Mouse (Mus musculus) macrophage (primary cell): Measurements from ENCODE around the gene 1700028K03Rik. TPM values are rescaled to one million over a fixed set of nuclear protein-coding genes. Genes with fewer than 3 reads are reported as not detected.
A peak's percentile ranks its signal among the peaks of the same experiment; 100 is the strongest.

ENCODE experiments used
- H3K27ac ChIP-seq: fragments of 350-480 bp; formaldehyde crosslinking; 2 replicates; pipeline ENCODE4 v1.9.0; 2021
- H3K36me3 ChIP-seq: fragments of 350-480 bp; formaldehyde crosslinking; 2 replicates; pipeline ENCODE4 v1.9.0; 2021; ENCODE audit errors: inconsistent target
- H3K4me3 ChIP-seq: fragments of 350-480 bp; formaldehyde crosslinking; 2 replicates; pipeline ENCODE4 v1.9.0; 2021; ENCODE audit errors: inconsistent target
- H3K79me2 ChIP-seq: fragments of 350-480 bp; formaldehyde crosslinking; 2 replicates; pipeline ENCODE4 v1.9.0; 2021; ENCODE audit errors: inconsistent target
- WGBS: methylation state at CpG from one replicate; pipeline ENCODE4 v1.1.7; 2026; ENCODE audit warnings: inconsistent platforms; ENCODE audit not compliant: missing documents; 5-methylcytosine and 5-hydroxymethylcytosine counted together
- polyA plus RNA-seq: library from polyadenylated mRNA; stranded (reverse); fragments of 250-400 nt; gene quantifications from 3 replicates; pipeline ENCODE4 v1.2.4, GENCODE M21; 2018; ENCODE audit warnings: inconsistent platforms

Gene 1700028K03Rik
- polyA plus RNA-seq, 1 experiment from 2014 or later, result not detected

DNA sequence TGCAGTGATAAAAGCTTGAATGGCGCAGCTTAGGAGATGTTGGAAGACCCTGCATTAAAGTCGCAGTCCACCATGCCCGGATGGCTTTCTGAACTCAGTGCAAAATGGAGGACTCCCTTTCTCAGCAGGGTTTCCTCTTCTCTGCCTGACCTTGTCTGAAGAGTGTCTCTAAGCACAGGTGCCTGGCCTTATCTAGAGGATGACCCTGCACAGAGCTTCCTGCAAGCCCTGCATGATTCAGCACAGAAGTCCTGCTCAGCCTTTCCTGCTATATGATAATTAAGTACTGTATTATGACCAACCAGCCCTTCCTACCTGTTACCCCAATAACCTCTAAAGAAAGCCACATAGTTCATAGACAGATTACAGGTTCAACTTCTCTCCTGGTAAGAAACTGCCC, 19.1 kb upstream of the 1700028K03Rik start:
- WGBS, result 100% methylated on average over 3 of the region's 3 CpGs
- Histone ChIP-seq H3K4me3 (no peak overlapping the region), H3K27ac (no peak overlapping the region), H3K36me3 (no peaks in the 10 kb centered on the region), H3K79me2 (no peaks in the 10 kb centered on the region)

DNA sequence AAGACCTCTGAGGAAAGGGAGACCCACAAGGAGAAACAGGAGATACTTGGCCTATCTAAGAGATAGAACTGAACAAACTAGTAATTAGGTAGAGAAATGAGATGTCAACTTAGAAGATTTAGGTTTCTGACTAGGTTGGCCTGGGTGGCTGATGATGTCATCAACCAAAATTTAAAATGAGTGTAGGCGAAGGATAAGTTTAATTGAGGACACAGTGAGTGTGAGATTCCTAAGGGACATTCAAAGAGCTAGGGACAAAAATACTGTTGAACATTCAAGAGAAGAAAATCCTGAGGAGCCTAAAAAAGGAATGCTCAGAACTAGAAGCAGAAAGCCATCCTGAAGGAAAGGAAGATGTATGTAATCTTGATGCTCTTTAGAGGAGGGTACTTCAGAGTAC, 18.4 kb upstream of the 1700028K03Rik start:
- H3K79me2 ChIP-seq, result no peaks in the 10 kb centered on the region
- 93% methylated on average over 1 of the region's 1 CpGs for WGBS

DNA sequence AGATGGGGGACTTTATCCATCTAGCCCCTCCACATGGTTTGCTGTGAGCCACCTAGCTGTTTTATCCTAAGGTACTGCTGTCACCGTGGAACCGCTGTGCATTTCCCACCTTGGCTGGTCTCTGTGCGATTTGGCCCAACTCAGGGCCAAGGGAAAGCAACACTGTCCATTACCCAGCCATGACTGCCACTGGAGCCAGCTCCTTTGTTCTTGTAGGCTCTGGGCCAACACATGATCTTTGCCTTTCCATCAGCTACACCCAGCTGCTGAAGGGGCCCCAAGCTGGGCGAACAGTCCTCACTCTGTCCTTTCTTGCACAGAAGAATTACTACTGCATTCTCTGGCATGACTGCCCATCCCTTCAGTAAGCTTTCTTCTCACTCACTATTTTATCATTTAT, 15.9 kb upstream of the 1700028K03Rik start:
- Histone ChIP-seq H3K36me3 (no peaks in the 10 kb centered on the region), H3K4me3 (no peak overlapping the region), H3K27ac (no peak overlapping the region), H3K79me2 (no peaks in the 10 kb centered on the region)
- 91% methylated on average over 4 of the region's 4 CpGs for WGBS

More for the DNA sequence above, 18.4 kb upstream of the 1700028K03Rik start:
- H3K4me3 ChIP-seq, result no peak overlapping the region
- H3K36me3 ChIP-seq, result no peaks in the 10 kb centered on the region
- no peak overlapping the region for H3K27ac ChIP-seq

DNA sequence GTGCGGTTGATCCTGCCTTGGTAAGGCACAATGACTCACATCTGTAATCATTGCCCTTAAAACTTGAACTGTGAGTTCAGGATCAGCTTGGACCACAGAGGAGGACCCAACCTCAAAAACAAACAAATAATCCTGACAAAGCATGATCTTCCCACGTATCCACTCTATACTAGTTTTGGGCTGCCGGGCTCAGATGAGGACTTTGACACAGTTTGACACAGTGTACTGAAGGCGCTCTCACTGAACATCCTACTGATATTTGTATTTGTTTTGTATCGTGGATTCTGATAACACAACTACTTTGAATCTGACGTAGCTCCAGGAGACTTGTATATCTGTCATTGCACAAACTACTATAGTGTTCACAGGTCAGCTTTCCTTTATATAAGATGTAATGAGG, 13.1 kb upstream of the 1700028K03Rik start:
- Histone ChIP-seq H3K79me2 (no peaks in the 10 kb centered on the region), H3K27ac (peak overlapping the region; percentile 28; the same call in 1 of the 2 replicates), H3K4me3 (no peak overlapping the region), H3K36me3 (no peaks in the 10 kb centered on the region)
- 93% methylated on average over 6 of the region's 6 CpGs for WGBS

DNA sequence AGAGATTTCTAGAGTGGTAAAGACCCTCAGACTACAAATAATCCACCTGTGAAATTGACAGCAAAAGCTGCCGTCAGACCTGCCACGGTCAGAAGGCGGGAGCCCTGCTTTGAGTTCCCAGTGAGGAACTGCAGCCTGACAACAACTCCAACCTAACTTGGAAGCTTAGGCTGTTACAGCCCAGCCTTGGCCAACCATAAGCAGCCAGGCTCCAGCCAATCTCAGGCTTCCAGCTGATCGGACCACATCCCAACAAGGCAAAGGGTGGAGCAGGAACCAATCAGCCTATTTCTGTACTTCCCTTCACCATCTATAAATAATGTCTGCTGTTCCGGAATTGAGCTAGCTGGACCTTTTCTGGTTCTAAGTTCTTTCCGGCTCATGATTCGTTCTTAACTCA, 12.6 kb upstream of the 1700028K03Rik start:
- peak overlapping the region; percentile 28 for H3K27ac ChIP-seq
- no peaks in the 10 kb centered on the region for H3K79me2 ChIP-seq
- WGBS, result 27% methylated on average over 7 of the region's 7 CpGs
- H3K36me3 ChIP-seq, result no peaks in the 10 kb centered on the region
- no peak overlapping the region for H3K4me3 ChIP-seq

DNA sequence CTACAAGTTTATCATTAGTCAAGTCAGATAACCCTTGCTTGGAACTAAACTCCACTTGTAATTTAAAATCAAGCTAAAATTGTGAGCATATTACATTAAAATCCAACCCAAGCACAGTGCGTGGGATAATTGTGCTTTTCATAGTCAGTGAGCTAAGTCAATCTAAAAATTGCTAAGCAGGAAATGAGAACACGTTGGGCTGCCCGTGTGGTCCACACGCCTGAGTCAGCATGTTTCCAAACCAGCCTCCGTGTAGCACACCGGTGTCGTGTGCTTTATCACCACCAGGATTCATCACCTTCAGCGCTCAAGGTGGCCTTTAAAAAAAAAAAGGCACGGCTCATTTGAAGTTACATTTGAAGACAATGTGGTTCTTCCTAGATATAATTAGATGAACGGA, 10.2 kb upstream of the 1700028K03Rik start:
- no peak overlapping the region for H3K4me3 ChIP-seq
- H3K79me2 ChIP-seq, result no peaks in the 10 kb centered on the region
- no peak overlapping the region for H3K27ac ChIP-seq
- no peaks in the 10 kb centered on the region for H3K36me3 ChIP-seq
- WGBS, result 14% methylated on average over 10 of the region's 10 CpGs

DNA sequence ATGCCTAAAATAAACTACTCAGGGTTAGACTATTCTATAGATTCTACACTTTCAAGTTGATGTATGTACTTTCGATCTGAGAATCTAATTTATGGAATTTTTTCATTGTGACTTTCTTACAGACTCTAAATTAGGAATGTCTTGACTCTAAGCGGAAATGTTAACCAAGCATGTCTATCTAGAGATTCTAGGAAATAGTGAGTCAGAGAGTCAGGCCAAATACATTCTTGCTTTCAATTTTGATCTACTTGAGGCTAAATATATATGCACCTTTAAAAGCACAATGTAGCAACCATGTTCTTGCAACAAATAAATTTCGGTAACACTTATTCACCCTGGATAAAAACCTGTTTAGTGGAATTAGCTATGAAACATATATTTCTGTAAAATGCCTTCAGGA, 5.7 kb upstream of the 1700028K03Rik start:
- 79% methylated on average over 2 of the region's 3 CpGs for WGBS
- no peak overlapping the region for H3K4me3 ChIP-seq

DNA sequence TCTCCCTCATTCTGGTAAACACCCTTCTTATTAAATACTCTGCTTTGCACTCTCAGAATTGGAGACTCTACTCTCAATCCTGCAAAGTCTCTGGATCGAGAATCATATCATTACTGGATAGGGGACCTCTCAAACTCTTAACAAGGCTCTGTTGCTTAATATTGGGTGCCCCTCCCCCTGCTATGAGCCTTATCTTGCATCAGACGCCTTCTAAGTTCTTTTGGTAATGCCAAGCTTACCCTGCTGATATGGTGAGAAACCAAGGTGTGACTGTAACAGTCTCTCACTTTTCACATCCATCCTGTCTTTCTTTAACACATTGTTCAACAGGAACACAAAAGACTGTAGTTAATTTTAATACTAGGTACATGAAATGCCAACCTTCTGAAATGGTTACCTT, 919 bp upstream of the 1700028K03Rik start:
- H3K36me3 ChIP-seq, result no peaks in the 10 kb centered on the region
- WGBS, result 80% methylated on average over 2 of the region's 2 CpGs
- H3K79me2 ChIP-seq, result no peaks in the 10 kb centered on the region
- no peak overlapping the region for H3K4me3 ChIP-seq
- H3K27ac ChIP-seq, result no peak overlapping the region

More for the DNA sequence above, 5.7 kb upstream of the 1700028K03Rik start:
- no peaks in the 10 kb centered on the region for H3K36me3 ChIP-seq
- H3K27ac ChIP-seq, result no peak overlapping the region
- no peaks in the 10 kb centered on the region for H3K79me2 ChIP-seq

DNA sequence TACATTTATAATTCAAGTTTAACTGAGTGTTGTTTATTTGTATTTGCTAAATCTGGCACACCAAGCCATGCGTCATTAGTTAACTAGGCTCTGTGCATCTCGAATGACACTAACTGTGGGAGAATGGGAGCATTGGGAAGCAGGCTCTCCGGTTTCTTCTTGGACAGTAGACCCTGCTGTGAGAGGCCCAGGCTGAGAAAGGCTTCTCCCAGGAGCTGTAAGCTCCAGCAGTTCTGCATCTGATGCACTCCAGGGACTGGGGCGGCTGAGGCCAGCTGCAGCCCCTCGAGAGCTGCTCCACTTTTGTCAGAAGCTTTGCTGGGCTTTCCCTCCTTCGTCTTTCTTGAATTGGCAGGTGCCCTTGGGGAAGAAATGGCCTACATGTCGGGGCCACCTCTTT, 7.2 kb downstream of the 1700028K03Rik start:
- Histone ChIP-seq H3K4me3 (no peak overlapping the region), H3K79me2 (no peaks in the 10 kb centered on the region), H3K27ac (no peak overlapping the region), H3K36me3 (no peaks in the 10 kb centered on the region)
- WGBS, result 90% methylated on average over 7 of the region's 7 CpGs

DNA sequence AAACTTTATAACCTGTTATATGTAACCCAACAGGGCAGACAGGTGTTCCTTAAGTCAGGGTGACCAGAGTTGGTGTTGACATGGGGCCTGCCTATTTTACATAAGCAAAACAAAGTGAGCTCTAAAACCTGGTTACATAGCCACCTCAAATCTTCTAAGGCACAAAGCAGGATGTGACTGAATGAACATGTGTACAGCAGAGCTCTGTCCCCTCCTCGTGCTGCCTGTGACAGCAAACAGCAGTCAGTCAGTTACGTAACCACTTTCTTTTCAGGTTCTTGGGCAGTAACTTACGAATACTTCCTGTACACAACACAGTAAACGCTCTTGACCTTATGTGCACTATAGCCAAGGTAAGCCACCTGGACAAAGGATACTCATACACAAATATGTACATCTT, 11.4 kb downstream of the 1700028K03Rik start:
- no peak overlapping the region for H3K4me3 ChIP-seq
- no peak overlapping the region for H3K27ac ChIP-seq
- H3K79me2 ChIP-seq, result no peaks in the 10 kb centered on the region
- WGBS, result 36% methylated on average over 4 of the region's 4 CpGs
- H3K36me3 ChIP-seq, result no peaks in the 10 kb centered on the region

DNA sequence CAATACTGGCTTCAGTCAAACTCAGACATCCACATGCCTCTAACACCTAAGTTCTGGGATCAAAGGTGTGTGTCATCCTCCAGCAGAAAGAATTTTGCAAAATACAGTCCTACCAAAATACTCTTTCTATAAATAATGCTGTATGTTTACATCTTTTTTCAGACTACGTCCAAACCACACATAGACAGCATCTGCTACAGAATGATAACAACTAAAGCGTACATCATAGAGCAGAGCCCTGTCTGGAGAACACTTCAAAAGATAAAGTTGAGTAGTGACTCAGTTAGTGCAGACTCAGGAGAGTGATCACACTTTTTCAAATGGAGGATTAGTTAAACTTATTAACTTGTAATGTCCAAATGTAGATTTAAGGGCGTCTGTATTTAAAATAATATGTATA, 13.4 kb downstream of the 1700028K03Rik start:
- 92% methylated on average over 3 of the region's 3 CpGs for WGBS
- H3K27ac ChIP-seq, result no peak overlapping the region
- H3K79me2 ChIP-seq, result no peaks in the 10 kb centered on the region
- H3K36me3 ChIP-seq, result no peaks in the 10 kb centered on the region
- no peak overlapping the region for H3K4me3 ChIP-seq

DNA sequence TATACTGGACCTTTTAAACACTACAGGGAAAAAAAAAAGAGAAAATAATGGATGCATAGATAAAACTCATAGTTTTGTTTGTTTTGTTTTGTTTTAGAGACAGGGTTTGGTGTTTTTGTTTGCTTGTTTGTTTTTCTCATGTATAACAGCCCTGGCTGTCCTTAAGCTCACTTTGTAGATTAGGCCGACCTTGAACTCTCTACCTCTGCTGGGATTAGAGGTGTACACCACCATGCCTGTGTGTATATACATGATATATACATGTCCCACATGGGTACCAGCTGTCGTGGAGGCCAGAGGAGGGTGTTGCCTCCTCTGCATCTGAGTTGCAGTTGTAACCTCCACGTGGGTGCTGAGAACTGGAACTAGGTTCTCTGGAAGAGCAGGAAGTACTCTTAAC, 13.9 kb downstream of the 1700028K03Rik start:
- H3K36me3 ChIP-seq, result no peaks in the 10 kb centered on the region
- H3K27ac ChIP-seq, result no peak overlapping the region
- H3K79me2 ChIP-seq, result no peaks in the 10 kb centered on the region
- H3K4me3 ChIP-seq, result no peak overlapping the region
- WGBS, result 90% methylated on average over 3 of the region's 3 CpGs

DNA sequence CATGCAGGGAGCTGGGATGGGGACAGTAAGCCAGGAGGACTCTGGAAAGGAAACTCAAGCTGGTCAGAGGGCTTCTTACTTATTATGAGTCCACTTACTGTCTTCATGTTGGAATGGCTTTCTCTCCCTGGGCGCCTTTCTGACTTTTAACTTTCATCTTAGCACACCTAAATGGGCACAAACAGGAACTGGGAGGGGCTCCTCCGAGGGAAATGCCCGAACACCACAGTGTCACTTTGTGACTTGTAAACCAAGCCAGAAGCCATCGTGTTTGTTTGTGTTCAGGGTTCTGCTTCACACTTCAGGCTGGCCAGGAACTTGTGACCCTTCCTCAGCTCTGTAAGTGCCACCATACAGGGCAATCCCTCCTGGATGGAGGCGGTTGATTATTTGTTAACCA, 19.8 kb downstream of the 1700028K03Rik start:
- Histone ChIP-seq H3K27ac (no peak overlapping the region), H3K4me3 (no peak overlapping the region), H3K79me2 (no peaks in the 10 kb centered on the region), H3K36me3 (peaks cover 8% of the 10 kb centered on the region; the same call in 1 of the 2 replicates)
- WGBS, result 85% methylated on average over 5 of the region's 5 CpGs

DNA sequence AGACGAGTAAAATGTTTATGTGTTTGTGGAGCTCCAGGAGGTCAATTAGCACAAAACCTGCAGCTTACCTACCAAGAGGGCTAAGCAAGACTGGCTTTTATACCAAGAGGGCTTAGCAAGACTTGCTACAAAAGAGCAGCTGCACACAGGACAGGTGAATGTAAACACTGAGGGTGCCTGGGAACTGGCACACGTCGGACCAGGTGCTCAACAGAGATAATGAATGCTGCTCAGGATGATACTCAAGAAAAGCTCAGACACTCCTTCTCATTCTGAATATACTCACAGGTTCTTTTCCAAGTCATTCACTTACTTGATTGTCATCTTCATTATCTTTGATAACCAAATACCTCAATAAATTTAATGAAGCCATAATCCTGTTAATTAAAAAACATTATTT, 22.5 kb downstream of the 1700028K03Rik start:
- Histone ChIP-seq H3K36me3 (peaks cover 27% of the 10 kb centered on the region), H3K79me2 (no peaks in the 10 kb centered on the region), H3K27ac (no peak overlapping the region), H3K4me3 (no peak overlapping the region)
- WGBS, result 83% methylated on average over 3 of the region's 3 CpGs

DNA sequence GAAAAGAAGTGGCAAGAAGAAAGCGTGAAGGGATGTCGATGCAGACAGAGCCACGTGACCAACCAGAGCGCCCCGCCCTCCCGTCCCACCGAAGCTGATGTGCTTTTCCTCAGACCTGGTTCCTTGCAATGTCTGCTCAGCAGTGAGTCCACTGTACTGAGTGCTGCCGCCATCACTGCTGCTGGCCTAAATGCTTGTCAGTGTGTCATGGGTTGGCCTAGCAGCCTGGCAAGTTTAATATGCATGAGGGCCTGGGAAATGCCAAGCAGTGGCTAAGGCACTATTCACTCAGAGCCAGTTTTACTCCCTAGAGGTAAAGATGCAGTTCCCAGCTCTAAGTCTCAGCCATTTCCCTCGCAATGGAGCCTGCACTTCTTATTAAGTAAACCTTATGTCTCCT, 34.6 kb downstream of the 1700028K03Rik start:
- no peak overlapping the region for H3K27ac ChIP-seq

DNA sequence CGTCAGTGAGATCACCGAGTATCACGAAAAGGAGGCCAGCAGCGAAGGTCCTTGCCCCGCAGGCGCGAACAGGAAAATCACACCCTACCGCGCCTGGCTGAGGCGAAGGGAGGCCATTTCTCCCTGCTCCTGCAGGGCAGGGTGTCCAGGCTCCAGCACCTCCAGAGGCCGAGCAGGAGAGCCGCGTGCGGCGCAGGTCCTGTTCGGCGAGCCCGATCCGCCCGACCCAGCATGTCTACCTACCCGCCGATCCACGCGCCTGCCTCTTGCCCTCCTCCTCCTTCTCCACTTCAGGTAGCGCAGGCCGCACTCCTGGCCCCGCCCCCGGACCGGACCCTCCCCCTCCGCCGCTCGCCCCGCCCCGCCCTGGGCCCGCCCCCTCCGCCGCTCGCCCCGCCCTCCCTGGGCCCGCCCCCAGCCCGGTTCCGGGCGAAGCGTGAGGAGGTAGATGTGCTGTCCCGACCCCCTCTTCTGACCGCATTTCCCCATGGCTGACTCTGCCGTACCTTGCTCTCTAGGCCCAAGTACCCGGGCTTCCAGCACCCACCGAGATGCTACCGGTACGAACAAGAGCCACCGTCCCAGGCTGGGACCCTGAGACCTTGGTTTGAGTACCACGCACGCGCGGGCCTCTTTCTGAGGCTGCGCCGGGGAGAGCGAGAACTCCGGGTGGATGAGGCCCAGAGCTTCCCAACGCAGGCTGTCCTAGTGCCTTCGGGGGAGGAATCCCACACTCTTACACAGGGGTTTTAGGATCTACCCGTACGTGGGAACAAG, 63.0 kb downstream of the 1700028K03Rik start, which contains the start of the genes Rpap2 and Glmn:
Gene Rpap2 (plus strand): TSS at position 73 of the 777 bp plus-strand sequence.
Gene Glmn (minus strand): TSS at position 588 of the 777 bp plus-strand sequence.
- Histone ChIP-seq H3K79me2 (no peaks in the 10 kb centered on the region), H3K4me3 (peak within 1 kb of the TSS; percentile 66), H3K36me3 (peaks cover 12% of the 10 kb centered on the region), H3K27ac (peak within 1 kb of the TSS; percentile 63)
- 1% methylated on average over 60 of the region's 64 CpGs for WGBS

More for the DNA sequence above, 34.6 kb downstream of the 1700028K03Rik start:
- H3K4me3 ChIP-seq, result no peak overlapping the region
- H3K79me2 ChIP-seq, result no peaks in the 10 kb centered on the region
- 95% methylated on average over 9 of the region's 9 CpGs for WGBS
- H3K36me3 ChIP-seq, result peaks cover 14% of the 10 kb centered on the region; the same call in 1 of the 2 replicates
